Mouse (Mus musculus): Measurements from ENCODE around the gene Ttll7.

- TF ChIP-seq GATA1 (IDR thresholded peaks at IDR 0.05; ENCODE audit: low read length) = no peak
- TF ChIP-seq TAL1 (IDR thresholded peaks at IDR 0.05; ENCODE audit: low read length) = no peak
Measured at GRCm38 (mm10) chr3:146896581-146896980, 44.4 kb downstream of the Ttll7 start.

All from erythroblast, embryonic 14.5 days (primary cell).